Mouse (Mus musculus) c-Kit-positive CD71-positive TER-119-positive erythroid progenitor cells, embryonic 14.5 days (primary cell): ENCODE measurements around the gene Cux1.

ENCODE experiments used
- DNase-seq: peaks from one replicate; pipeline ENCODE4 v3.0.0-alpha.2; 2013; ENCODE audit warnings: low spot score

The Cux1 gene

GRCm38 (mm10) chr5:136427121-136427771 is 140.0 kb downstream of the Cux1 start:
- no peak for DNase-seq

- DNase-seq, result no peak
These were observed 144.3 kb downstream of the Cux1 start for GRCm38 (mm10) chr5:136422948-136423347.

GRCm38 (mm10) chr5:136421885-136422284 is 145.4 kb downstream of the Cux1 start:
- no peak for DNase-seq

GRCm38 (mm10) chr5:136421316-136421715 is 146.0 kb downstream of the Cux1 start:
- DNase-seq, result no peak

- no peak for DNase-seq
These were observed 146.9 kb downstream of the Cux1 start for GRCm38 (mm10) chr5:136420342-136420741.

GRCm38 (mm10) chr5:136417891-136418290 is 149.4 kb downstream of the Cux1 start:
- no peak for DNase-seq

GRCm38 (mm10) chr5:136414479-136414878 is 152.8 kb downstream of the Cux1 start:
- no peak for DNase-seq

- DNase-seq, result no peak
These were observed 156.6 kb downstream of the Cux1 start for GRCm38 (mm10) chr5:136410681-136411181.

GRCm38 (mm10) chr5:136406357-136406756 is 160.9 kb downstream of the Cux1 start:
- DNase-seq, result no peak

- no peak for DNase-seq
These were observed 163.7 kb downstream of the Cux1 start for GRCm38 (mm10) chr5:136403565-136403961.

GRCm38 (mm10) chr5:136402622-136403564 is 164.4 kb downstream of the Cux1 start:
- no peak for DNase-seq

GRCm38 (mm10) chr5:136398706-136399105 is 168.6 kb downstream of the Cux1 start:
- DNase-seq, result no peak

GRCm38 (mm10) chr5:136396699-136397098 is 170.6 kb downstream of the Cux1 start:
- DNase-seq, result no peak

- no peak for DNase-seq
These were observed 171.0 kb downstream of the Cux1 start for GRCm38 (mm10) chr5:136396256-136396655.

GRCm38 (mm10) chr5:136395600-136396195 is 171.6 kb downstream of the Cux1 start:
- no peak for DNase-seq

GRCm38 (mm10) chr5:136394517-136395212 is 172.6 kb downstream of the Cux1 start:
- no peak for DNase-seq

GRCm38 (mm10) chr5:136393621-136394020 is 173.7 kb downstream of the Cux1 start:
- no peak for DNase-seq

- no peak for DNase-seq
These were observed 180.5 kb downstream of the Cux1 start for GRCm38 (mm10) chr5:136386757-136387156.

GRCm38 (mm10) chr5:136385161-136385560 is 182.1 kb downstream of the Cux1 start:
- DNase-seq, result no peak

- DNase-seq, result no peak
These were observed 184.9 kb downstream of the Cux1 start for GRCm38 (mm10) chr5:136382261-136383005.

- no peak for DNase-seq
These were observed 187.9 kb downstream of the Cux1 start for GRCm38 (mm10) chr5:136379405-136379804.
